Mouse (Mus musculus): ENCODE results near the gene Sorl1. TPM values are rescaled to one million over a fixed set of nuclear protein-coding genes. Genes with fewer than 3 reads are reported as not detected.

Sorl1 gene
- total RNA-seq, 2 experiments from 2014 or later: 1.4 to 1.7 TPM

DNA sequence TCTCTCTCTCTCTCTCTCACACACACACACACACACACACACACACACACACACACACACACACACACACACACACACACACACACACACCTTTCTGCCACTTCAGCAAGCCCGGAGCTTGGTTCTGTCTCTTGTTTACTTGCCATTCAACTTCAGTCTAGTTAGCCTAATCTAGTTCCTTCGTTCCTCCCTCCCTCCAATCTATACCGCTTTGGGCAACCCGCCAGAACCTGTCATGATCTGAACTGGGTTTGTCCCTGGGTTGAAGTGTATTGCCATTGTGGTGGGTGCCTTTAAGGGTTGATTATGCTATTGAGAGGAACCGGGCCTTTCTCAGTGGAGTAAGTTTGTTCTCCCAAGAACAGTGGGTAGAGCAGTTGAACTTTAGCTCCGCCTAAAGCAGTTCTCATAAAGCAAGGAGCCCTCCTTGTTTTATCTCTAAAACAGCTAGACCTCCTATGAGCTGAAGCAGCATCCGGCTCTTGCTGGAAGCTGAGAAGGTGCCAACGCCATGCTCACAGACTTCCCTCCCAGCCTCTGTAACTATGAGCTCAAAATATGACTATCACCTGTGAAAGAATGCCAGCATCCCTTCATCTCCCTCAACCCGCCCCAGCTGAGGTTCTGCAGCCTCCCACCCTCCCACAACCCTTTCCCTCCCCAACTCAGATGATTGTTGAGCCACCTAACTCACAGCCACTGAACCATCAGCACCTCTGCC, 1.3 kb upstream of the Sorl1 start:
- ATAC-seq (replicated peaks; ENCODE audit: low FRiP score, low TSS enrichment, poor library complexity, severe bottlenecking): no peak

DNA sequence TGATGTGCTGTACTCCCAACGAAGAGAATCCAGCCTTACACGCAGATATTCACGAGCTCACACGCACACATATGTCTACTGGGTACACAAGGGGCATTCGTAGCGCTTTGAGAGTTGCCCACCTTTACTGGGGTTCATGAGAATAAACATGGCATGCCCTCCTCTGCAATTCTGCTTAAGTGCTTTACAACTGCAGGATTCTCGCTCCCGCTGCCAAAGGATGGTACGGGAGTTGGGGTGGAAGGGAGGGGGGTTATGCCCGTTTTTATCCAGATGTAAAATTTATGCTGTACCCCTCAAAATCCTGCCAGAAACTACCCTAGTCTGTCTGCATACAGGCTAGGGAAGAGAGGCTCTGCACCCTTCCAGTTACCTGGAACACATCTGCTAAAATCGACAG, 893 bp downstream of the Sorl1 start:
- ATAC-seq (replicated peaks; ENCODE audit: low FRiP score, low TSS enrichment, poor library complexity, severe bottlenecking): no peak

DNA sequence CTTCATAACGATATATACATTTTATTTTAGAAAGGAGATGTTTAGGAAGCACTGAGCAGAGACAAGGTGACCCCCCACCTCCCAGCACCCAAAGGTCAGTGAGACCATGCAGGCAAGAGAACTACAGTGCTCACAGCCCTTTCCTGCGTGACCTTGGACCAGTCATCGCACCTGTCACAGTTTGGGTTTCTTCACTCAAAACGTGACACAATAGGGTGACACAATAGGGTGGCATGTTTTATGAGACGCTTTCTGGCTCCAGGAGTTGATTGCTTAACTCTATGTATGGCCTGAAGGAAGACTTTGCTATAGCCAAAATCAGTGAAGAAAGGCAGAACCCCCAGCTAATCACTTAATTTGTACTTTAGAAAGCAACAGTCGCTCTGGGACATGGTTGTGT, 1.7 kb downstream of the Sorl1 start:
- ATAC-seq (replicated peaks; ENCODE audit: low FRiP score, low TSS enrichment, poor library complexity, severe bottlenecking): no peak

DNA sequence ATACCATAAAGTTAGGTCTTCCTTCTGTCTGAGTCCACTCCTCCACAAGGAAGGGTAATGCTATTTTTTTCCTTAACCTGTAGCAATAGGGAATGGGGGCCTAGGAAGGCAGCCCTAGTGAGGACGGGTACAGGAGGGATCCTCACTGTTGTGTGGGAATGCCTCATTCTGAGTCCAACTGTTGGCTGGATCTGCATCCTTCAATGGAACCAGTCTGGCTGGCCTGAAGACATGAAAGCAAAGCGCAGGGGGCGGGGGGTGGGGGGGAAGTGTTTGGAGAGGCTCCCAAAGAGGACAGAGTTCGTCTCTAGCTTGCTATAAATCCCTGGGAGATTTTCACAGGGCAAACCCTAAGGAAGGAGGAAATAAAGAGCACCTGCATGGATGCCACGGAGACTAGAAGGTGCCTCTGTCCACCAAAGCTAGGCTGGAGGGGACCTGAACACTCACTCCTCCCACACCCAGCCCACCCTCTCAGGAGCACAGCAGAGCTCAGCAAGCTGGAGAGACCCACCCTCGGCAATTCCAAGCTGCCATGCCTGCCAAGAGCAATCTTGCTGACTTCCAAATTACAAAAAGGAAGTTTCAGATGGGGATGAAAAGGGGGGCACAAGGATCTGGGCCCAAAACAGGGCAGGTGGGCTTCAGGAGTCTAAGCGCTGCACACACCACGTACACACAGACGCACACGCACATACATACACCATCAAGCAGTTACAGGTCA, 2.3 kb downstream of the Sorl1 start:
- ATAC-seq (replicated peaks; ENCODE audit: low FRiP score, low TSS enrichment, poor library complexity, severe bottlenecking): no peak

DNA sequence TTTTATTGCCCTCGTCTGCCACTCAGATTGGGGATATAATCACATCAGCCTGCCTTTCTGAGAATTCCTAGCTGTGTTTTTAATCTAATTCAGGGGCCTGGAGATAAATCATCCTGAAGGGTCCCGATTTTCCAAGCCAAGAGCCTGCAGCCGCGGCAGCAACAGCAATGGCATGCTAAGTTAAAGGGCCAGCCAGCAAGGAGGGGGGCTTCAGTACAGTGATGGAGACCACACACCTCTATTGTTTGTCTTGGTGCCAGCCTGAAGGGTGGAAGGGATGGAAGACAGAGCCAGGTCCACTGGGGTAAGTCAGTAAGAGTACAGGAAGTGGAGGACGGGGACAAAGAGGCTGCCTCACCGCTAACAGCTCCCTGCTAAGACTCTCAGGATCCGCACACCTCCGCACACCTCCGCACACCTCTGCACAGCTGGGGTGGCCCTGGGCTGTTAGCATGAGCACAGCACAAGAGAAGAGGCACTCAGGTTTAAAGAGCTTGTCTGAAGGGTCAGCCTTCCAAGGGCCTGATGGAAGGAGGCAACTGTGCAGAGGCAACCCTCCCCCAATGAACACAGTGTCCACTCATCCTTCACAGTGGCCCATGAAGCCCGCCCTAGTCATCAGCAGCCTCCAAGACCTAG, 7.6 kb downstream of the Sorl1 start:
- no peak for ATAC-seq (replicated peaks; ENCODE audit: low FRiP score, low TSS enrichment, poor library complexity, severe bottlenecking)

DNA sequence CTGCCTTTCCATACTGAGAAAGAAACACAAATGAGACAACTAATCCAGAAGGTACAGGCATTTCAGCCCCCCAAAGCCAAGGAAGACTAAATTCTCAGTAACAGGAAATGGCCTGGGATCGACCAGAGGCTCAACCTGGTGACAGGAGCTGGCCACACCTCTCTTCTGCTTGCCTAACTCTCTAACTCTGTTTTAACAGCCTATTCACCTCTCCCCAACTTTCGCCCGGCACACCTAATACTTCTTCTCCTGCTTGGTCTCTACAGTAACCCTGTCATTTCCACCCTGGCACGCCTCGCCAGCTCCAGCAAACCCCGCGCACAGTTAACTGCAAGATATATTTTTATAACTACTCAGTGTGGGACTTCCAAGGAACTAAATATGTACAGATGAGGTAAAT, 9.0 kb downstream of the Sorl1 start:
- ATAC-seq (replicated peaks; ENCODE audit: low FRiP score, low TSS enrichment, poor library complexity, severe bottlenecking): no peak

DNA sequence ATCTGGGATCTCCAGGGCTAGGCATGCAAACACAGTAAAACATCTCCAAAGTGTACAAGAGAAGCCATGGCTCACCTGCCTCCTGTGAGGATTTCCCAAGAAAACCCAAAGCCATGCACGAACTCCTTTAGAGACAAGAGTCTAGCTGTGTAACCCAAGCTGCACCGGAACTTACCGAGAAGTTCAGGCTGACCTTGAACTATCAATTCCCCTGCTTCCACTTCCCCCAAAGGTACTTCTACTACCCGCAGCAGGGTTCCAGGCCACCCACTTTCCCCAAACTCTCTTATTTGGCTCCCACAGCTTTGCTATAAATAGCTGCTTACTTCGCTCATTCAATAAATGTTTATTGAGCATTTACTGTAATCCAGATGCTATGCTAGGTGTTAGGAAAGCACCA, 10.8 kb downstream of the Sorl1 start:
- ATAC-seq (replicated peaks; ENCODE audit: low FRiP score, low TSS enrichment, poor library complexity, severe bottlenecking): no peak

DNA sequence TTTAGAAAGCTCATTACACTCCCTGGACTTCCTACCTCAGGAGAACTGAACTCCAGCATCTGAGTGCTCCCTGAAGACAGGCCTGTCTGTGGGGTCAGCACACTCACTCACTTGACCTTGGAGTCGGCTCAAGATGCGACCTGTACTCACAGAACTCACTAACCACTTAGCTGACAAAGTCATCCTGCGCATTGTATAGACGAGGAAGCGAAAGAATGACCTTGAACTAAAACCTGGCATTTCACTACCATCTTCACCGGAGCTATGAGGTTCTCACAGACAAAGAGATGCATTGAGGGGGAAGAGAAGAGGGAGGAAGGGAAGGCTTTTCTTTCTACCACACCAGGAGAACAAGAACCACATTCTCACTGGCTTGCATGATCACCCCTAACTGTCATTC, 11.4 kb downstream of the Sorl1 start:
- no peak for ATAC-seq (replicated peaks; ENCODE audit: low FRiP score, low TSS enrichment, poor library complexity, severe bottlenecking)

DNA sequence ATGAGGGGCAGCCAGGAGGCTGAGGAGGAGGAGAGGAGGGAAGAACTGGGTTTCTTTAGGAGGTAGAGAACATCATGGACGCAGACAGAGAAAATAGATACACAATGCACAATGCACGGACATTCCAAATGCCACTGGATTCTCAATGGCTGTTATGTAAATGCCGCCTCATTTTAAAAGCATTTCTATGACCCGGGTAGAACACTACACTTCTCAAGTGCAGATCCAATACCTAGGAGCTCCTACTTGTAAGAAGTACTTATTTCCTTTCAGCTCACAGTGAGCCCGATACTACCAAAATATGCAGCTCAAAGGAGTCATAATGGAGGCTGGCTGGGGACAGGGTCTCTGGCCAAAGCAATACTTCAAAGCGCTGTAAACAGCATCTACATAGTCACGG, 12.8 kb downstream of the Sorl1 start:
- ATAC-seq (replicated peaks; ENCODE audit: low FRiP score, low TSS enrichment, poor library complexity, severe bottlenecking): no peak

DNA sequence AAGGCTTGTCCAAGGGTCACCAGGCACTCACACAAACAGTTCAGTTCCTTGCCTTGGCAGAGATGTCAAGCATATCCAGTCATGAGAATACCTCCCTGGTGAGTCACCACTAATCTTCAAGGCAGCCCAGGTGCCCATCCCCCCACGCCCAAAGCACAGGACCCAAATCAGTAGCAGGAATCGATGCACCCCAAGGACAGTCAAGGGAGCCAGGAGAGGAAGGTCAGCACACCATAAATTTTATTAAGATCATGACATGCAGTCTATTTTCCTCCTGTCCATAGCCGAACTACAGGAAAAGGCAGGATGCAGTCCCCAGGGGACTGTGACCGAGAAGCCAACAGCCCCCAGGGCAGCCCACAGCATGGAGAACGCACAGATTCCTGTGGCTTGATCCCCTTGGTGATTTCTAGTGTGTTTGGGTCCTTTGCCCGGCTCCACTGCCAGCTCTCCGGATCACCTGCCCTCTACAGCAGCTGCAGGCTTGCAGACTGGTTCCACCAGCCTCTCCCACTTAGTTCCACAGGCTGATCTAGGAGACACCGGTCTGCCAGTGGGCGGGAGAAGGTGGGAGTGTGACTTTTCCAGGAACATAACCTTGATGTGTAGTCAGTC, 14.2 kb downstream of the Sorl1 start:
- no peak for ATAC-seq (replicated peaks; ENCODE audit: low FRiP score, low TSS enrichment, poor library complexity, severe bottlenecking)

DNA sequence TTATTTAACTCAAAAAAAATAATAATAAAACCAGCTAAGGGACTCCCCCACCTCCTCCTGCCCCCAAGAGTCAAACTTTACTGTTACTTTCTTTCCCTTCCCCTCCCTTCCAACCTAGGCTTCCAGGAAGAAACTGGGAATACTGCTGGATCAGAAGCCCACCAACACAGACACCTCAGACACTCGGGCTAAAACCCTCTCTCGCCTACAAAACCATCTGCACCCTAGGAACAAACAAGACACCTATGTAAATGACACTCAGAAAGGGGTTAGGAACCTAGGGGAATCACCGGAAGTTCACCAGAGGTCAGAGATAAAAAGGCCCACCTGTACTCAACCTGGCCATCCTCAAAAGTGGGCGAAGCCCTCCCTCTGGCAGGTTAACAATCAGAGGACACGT, 15.0 kb downstream of the Sorl1 start:
- no peak for ATAC-seq (replicated peaks; ENCODE audit: low FRiP score, low TSS enrichment, poor library complexity, severe bottlenecking)

DNA sequence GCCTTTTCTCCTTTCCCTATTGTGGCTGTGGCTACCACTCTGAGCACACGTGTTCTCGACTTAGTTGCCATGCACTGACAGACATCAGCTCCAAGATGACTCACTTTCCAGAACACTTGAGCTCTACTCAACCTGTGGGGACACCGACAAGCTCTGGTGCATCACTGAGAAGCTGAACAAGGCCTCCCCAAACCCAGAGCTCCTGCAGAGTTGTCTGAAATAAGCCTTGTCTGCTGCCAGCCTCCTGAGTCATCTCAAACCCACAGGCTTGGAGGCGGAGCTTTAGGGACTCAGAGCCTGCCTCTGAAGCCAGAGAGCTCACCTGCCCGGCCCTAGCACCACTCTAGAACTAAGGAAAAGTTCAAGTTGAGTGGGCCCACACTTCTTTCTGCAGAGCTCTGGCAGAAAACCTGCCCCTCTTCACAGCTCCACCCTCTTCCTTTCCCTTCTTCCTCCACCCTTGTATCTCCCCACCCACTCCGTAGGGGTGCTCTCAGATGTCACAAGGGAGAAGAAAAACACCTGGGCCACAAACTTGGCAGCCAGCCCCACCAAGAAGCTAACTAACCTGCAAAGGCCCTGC, 15.6 kb downstream of the Sorl1 start:
- ATAC-seq (replicated peaks; ENCODE audit: low FRiP score, low TSS enrichment, poor library complexity, severe bottlenecking): no peak

DNA sequence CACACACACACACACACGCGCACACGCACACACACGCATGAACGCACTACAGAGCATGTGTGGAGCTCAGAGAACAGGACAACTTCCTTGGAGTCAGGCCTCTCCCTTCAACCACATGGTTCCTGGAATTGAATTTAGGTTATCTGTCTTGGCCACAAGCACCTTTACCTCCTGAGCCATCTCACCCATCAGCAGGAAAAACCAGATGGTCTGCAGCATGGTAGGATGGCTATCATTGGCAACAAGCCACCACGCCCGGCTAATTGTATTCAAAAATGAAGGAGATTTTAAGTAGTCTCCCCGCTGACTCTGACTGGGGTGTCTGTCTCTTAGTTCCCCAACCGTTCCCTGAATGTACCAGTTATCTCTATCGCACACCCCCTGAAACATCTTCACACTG, 17.0 kb downstream of the Sorl1 start:
- no peak for ATAC-seq (replicated peaks; ENCODE audit: low FRiP score, low TSS enrichment, poor library complexity, severe bottlenecking)

DNA sequence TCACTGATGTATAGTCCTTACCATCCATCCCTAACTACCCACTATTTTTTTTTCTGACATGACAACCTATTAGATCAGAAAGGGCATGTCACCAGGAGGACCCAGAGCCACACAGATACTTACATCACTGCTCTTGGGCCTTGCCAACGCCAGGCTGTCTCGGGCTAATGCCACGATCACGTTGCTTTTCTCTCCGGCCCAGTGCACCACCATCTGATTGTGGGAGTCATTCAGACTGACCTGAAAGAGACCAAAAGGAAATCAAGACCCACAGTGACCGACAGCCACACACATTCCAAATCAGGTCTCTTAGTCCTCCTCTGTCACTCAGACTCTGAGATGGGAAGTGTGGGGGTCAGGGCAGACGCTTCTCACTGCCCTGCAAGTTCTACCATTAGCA, 17.8 kb downstream of the Sorl1 start:
- ATAC-seq (replicated peaks; ENCODE audit: low FRiP score, low TSS enrichment, poor library complexity, severe bottlenecking): no peak

DNA sequence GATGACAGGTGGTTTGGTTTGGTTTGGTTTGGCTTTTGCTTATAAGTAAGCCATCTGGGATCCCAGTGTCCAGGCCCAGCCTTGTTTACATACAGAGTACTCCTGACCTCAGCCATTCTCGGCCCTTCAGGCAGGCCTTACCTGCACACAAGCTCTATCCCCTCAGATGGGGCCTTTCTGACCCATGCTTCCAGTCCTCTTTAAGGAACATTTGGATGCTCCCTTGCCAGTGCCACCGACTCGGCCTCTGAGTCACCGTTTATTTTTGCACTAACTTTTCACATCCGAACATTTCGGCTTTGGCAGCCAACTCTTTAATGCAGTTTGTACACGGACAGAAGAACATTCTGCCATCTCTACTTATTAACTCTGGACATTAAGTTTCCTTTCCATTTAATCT, 20.6 kb downstream of the Sorl1 start:
- no peak for ATAC-seq (replicated peaks; ENCODE audit: low FRiP score, low TSS enrichment, poor library complexity, severe bottlenecking)

DNA sequence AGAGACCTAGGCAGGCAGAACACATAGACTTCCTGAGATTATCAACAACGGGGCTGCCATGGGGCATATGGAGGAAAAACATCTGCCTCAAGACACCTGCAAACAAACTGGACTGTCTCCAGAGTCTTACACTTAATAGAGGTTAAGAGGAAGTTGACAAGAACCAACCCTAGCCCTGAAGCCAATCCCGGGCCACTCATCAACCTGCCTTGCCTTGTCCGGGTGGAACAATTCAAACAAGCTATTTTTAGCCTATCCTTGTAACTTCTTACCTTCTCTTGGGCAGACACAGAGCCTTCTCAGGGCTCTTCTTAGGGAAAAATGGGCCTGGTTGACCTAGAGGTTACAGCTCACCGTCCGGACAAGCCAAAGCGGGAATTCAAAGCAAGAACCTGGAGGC, 22.1 kb downstream of the Sorl1 start:
- no peak for ATAC-seq (replicated peaks; ENCODE audit: low FRiP score, low TSS enrichment, poor library complexity, severe bottlenecking)

DNA sequence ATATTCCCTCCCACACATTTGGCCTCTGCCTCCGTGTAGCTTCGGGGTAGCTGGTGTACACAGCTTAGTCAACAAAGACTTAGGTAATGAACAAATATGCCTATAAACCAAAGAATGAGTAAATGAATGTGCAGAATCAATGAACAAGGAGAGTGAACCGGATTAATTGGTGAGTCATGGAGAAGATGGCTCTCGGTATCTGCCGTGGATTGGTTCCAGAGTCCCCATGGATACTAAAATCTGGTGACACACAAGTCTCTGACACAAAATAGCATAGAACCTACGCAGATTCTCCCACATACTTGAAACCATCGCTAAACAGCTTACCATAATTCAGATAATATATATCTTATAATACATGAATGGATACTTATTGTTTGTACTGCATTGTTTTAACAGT, 22.8 kb downstream of the Sorl1 start:
- no peak for ATAC-seq (replicated peaks; ENCODE audit: low FRiP score, low TSS enrichment, poor library complexity, severe bottlenecking)

DNA sequence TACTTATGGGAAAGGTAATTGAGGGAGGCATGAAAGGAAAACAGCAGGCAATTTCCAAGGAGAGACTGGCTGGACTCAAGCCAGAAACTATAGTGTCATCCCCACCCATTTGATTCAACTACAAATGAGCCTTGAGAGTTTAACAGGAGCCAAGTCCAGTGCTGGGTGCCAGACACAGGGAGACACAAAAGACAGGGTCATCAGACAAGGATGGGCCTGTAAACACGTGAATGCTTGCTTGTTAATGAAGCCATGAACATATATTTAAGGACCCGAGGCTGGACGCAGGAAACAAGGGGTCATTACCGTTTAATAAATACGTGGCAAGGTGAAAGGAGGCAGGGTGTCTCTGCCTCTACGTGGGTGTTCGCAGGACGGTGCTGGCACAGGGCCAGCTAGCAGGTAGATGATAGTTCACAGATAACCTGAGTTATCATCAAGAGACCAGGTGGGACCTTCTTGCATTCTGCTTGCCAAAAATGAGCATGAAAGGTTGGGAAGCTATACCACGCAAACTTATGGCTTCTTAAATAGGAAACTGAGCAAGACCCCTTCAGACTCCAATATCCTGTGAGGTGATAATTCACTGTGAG, 23.4 kb downstream of the Sorl1 start:
- ATAC-seq (replicated peaks; ENCODE audit: low FRiP score, low TSS enrichment, poor library complexity, severe bottlenecking): no peak

DNA sequence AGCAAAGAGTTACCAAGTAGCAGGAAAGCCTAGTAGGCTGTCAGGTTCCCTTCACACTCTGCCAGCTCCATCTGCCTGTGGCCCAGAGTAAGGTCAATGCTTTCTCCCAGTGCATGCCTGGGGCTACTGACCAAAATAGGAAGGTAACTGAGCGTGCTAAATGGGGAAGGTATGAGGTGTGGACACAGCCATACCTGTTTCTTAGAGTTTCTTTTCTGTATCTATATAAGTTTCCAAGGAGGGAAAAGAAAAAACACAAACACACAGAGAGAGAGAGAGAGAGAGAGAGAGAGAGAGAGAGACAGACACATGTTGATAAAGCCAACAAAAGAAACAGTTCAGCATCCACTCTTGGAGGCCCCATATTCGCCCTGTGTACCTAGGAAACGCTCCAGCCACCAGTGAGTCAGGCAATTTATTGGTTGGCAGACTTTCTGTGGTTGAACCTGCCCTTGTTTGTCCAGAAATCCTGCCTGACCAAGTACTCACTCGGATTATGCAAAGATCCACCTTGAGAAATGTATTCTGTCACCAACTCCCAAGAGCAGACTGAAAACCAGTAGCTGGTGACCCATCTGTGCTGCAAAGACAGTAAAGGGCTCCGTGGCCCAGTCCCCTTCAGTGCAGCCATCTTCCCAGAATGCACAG, 25.5 kb downstream of the Sorl1 start:
- ATAC-seq (replicated peaks; ENCODE audit: low FRiP score, low TSS enrichment, poor library complexity, severe bottlenecking): no peak

All from megakaryocyte-erythroid progenitor cell, adult 5-6 weeks (primary cell).